Mouse (Mus musculus): Measurements from ENCODE around the gene Ly6g6f. TPM values are rescaled to one million over a fixed set of nuclear protein-coding genes. Genes with fewer than 3 reads are reported as not detected.

Ly6g6f gene
- polyA plus RNA-seq (2012; rRNA removed; ENCODE audit: low replicate concordance): 3.3 and 4.6 TPM in 2 replicates

DNA sequence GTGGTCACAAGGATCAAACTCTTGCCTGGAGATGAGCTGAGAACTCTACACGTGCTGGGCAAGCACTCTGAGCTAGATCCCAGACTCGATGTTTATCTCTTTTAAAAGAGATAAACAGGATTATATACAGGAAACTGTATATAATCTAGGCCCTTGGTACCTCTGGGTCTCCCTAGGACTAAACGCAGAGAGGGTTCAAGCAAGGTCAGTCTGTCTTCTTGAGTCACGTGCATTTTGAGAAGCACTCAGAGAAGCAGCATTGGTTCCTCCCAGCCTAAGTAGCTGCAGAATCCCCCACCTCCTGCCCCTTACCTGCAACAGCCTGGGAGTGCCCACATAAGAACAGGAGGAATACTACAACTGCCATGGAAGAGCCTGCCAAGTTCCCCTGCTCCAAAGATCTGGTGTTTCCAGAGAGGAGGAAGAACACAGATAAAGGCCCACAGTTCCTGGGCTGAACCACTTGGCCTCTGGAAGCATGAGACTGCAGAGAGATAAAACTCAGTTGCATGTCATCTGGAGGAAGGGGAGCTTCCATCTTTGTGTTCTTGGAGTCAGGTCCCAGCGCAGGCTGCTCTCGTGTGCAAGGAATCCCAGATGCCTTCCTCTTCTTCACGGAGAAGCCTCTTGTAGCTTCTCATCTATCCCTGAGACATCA is at the start of gene Ly6g6f:
Gene Ly6g6f, minus strand, starts transcription at position 403 of the 658 bp plus-strand sequence.

DNA sequence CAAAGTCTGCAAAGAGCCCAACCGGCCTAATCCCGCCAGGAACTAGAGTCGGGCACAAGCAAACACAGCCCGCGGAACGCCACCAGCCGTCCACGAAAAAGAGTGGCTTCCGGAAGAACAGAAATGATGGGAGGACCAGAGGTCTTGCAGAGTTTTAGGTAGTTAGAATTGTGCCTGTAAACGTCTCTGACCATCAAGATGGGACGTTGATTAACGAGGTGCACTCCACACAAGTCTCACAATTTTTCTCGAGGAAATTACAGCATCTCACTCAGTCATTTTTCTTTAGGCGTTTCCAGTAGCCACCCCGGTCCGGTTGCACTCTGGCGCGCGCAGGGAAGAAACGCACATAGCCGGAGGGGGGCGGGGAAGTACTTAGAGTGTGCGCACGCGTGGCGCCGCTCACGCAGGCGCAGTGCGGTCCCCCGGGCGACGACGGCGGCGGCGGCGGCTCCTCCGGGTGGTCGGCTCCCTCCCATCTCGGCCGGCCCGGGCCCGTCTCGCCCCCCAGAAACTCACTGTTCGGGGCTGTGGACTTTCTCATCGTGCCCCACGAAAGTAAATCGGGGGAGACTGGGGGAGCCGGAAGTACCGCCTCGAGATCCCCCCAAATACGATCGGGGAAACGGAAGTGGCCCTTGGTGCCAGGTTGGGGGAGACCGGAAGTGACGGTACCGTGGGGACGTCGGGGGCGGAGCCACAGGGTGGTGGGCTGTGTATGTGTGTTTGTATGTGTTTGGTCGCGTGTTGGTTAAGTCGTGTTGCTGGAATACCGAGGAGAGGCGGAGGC is 49.6 kb upstream of the Ly6g6f start, which contains the start of gene Bag6:
Gene Bag6, plus strand, starts transcription at position 378 of the 790 bp plus-strand sequence.

DNA sequence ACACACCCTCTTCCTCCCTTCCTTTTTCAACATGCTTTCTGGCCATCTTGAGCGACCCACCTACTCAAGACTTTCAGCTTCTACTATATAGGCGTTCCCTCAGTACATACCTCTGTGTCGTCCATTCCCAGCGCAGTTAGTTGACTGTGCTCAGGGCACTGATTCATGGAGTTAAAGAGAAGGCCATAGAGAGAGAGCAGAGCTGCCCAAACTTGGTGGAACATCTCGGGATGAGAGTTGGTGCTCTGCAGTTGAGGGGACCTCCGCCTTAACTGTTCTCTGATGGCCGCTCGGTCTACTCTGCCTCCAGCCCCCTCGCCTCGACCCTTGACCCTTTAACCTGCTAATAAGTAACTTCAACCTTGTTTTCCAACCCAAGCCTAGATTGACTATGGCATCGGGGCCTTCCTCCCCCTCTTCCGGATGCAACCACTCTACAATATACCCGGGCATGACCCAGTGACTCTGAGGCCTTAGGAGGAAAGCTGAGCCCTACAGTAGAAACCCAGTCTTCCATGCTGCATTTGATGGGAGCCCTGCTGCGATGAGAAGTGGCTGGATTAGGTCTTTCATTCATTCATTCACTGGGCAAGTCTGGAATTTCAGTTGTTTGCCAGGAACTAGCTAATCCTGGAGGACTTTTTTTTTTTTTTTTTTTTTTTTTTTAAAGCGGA is 46.2 kb upstream of the Ly6g6f start, which contains the start of gene Apom:
Gene Apom, minus strand, starts transcription at position 551 of the 674 bp plus-strand sequence.

DNA sequence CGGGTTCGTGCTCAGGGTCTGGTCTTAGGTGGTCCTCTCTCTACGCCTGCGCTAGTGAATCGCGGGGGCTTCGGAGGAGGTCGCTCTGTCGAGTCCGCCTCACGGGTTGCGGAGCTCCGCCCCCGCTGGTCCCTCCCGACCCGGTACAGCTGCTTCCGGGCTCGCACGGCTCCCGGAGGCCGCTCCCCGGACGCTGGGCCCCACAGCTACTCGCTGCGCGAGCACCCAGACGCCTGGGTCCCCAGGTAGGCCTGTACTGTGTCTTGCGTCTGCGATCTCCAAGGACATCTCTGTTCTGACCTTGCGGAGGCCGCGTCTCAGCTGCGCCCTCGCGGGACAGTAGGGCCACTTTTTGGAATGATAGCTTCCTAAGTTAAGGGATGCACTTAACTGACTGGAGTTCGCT is 40.8 kb upstream of the Ly6g6f start, which contains the start of gene D17H6S53E:
Gene D17H6S53E, plus strand, starts transcription at position 168 of the 406 bp plus-strand sequence.

DNA sequence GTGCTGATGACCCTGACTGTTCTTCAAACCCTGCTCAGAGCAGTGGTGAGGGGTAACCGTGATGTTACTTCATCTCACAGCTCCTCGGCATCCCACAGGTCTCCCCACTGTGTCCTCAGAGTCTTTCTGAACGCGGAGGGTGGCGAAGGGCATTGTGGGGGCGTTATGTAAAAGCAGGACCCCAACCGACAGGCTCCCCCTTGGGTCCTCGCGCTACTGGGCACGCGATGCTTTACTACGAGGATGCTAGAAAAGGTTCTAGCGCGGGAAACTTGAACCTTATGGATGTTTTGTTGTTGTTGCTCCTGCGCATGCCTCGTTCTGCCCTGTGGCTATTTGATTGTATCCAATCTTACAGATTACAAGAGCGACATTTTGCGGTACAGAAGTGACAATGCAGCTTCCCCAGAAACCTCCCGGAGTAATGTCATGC is 36.5 kb upstream of the Ly6g6f start, which contains the start of gene Csnk2b:
Gene Csnk2b, minus strand, starts transcription at position 183 of the 433 bp plus-strand sequence.

DNA sequence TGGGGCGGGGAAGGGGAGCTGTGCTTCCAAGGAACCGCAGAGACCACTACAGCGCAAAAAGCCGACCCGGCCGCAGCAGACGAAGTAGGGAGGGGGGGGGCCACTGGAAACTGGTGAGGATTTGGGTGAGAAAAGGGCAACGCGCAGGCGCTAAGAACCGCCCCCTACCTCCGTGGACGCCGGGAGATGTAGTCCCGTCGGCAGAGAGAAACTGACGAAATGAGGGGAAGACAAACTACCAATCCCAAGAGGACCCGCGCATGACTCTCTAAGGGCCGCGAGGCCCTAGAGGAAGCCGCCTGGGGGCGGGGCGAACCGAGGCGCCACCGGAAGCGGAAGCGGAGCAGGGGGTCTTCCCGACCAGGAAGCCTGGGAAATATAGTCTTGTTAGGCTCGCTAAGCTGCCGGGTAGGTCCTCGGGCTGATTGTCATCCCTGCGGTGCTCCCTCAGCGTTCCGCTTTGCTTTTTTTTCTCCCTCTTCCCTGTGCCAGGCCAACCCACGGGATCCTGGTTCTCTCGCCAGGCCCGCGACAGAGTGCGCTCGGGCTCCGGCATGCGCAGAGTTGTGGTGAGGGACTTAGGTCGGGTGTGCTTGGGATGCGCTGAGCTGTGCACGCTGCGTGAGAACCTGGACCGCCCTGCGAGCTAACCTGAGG is 35.9 kb upstream of the Ly6g6f start, which contains the start of gene Gpank1:
Gene Gpank1, plus strand, starts transcription at position 313 of the 657 bp plus-strand sequence.

DNA sequence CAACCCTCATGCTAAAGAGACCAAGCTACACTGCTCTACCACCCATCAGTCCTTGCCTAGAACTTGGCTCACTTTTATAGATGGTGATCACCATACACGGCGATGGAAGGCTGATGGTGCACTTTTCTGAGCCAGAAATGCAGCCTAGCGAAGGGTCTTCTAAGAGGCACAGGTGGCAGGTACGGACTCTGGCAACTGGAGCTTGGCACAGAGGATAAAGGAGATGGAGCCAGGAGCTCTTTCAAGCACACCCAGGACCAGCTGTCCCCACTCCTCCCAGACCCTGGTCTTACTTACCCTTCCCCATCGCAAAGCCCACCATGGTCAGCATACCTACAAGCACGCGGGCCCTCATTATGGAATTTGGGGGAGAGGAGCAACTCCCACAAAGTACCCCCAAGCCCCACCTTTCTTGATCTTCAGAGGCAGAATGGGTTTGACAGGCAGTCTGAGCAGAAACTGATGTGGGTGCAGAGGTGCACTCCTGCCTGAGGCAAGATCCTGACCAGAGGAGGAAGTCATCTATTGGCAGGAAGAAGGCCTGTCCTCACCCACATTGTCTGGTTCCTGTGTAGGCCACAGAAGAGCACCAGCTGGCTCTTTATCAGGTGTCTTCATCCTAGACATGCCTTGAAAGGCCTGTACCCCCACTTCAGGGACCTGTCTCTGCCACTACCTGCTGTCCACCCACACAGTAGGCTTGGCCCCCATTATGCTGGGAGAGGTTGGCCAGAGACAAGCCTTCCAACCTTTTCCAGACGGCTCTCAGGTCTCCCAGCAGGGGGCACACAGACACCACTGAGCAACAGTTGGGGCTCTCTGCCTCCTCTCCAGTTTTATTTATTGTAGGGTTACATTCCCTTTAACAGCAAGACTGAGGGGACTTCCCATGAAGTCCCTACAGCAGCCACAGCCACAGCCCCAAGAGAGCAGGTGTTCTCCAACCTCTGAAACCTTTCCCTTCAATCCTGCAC is 29.9 kb upstream of the Ly6g6f start, which contains the start of gene Ly6g5b:
Gene Ly6g5b, minus strand, starts transcription at position 383 of the 974 bp plus-strand sequence.

DNA sequence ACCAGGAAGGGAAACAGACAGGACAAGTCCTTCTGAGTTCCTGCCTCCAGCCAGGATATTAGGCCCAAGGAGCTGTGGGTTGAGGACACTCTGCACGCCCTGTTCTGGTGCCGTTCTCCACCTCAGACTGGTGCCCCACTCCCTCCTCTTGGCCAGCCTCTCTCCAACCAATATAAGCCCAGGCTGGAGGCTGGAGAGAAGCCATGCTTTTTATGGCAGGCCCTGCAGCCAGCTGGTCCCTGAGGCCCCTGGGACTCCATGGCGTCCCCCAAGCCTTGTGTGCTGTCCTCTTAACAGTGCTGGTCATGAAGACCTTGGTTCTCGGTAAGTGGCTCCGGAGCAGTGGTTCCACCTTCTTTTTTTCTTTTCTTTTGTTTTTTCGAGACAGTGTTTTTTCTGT is 22.7 kb upstream of the Ly6g6f start, which contains the start of gene Ly6g5c:
Gene Ly6g5c, plus strand, starts transcription at position 183 of the 400 bp plus-strand sequence.

DNA sequence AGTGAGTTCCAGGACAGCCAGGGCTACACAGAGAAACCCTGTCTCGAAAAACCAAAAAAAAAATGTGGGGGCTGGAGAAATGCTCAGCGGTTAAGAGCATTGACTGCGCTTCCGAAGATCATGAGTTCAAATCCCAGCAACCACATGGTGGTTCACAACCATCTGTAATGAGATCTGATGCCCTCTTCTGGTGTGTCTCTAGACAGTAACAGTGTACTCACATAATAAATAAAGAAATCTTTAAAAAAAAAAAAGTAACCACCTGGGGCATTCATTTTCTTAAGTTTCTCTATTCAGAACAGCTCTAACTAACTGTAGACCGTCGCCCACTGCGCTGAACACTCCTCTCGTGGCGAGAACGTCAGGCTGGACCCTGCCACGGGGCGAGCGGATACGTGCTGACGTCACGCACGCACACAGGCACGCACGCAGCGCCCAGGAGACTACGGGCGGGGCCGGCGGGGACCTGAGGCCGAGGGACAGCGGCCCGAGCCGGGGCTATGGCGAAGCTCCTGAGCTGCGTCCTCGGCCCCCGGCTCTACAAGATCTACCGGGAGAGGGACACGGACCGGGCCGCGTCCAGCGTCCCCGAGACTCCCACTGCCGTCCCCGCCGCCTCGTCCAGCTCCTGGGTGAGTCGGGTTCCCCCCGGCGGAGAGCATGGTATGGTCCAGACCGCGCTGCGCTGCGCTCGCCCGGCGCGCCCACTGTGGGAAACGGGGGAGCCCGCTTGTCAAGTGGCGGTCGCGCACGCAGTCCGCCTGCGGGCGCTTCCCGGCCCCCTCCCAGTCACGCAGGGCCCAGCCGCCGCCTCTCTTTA is 3.6 kb upstream of the Ly6g6f start, which contains the start of gene Abhd16a:
Gene Abhd16a, plus strand, starts transcription at position 439 of the 820 bp plus-strand sequence.

DNA sequence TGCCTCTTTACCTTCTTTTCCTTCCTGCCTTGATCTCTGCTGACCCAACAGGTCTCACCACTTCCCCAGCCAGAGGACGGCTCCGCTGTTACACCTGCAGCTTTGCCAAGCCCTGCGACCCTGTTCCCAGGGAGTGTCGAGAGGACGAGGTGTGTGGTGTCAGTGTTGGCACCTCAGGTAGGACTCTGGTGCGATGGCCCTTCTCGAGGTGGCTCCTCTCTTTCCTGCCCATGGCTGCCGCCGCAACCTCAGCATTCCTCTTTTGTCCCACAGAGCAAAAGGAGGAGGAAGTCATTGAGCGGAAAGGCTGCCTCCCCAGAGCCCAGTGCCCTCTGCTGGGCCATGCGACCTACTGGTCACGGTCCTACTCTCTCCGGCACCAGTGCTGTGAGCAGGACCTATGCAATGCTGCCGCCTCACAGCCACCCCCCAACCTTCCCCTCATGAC is 7.6 kb downstream of the Ly6g6f start, which contains the start of gene Ly6g6d:
Gene Ly6g6d, minus strand, starts transcription at position 280 of the 448 bp plus-strand sequence.

DNA sequence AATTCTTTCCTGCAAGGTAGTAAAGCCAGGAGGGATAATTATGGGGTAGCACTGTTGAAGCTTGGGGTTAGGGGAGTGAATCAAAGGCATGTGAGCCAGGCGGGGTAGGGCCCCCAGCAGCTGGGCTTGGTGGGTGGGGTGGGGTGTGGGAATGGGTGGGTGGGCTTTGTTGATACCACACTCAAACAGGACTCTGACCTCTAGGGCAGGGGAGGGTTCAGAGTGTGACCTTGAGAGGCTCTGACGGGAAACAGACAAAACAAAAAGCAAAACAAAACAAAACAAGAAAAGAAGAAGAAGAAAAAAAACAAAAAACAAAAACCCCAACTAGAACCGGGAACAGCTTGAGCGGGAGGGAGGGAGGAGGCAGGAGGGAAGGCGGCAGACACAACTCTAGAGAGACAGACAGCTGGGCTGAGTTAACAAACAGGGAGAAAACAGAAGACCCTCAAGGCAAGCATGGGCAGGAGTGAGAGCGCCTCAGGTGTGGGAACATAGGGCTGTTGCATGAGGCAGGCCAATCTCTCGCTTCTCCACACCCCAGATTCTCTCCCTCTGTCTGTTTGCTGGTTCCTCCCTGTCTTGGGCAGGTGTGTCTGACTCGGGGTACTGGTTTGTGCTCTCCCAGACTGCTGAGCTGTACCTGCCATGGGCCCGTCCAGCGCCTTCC is 8.8 kb downstream of the Ly6g6f start, which contains the start of gene Ly6g6e:
Gene Ly6g6e, plus strand, starts transcription at position 396 of the 670 bp plus-strand sequence.

DNA sequence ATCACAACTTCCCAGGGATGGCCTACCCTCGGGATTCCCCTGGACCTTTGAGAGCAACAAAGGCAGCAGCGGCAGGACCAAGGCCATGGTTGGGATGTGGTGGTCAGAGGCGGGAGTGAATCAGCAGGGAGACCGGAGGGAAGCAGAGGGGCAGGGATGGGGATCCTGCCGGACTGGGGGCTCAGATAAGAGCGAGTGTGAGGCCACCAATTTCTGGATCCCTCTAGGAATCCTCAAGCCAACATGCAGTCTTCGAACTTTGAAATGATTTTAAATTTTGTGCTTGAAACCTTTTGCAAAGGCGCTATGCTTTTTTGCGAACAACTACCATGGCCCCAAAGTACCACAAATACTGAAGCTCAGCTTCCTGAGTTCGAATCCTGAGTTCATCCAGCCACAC is 19.3 kb downstream of the Ly6g6f start, which contains the start of gene Mpig6b:
Gene Mpig6b, minus strand, starts transcription at position 101 of the 400 bp plus-strand sequence.

DNA sequence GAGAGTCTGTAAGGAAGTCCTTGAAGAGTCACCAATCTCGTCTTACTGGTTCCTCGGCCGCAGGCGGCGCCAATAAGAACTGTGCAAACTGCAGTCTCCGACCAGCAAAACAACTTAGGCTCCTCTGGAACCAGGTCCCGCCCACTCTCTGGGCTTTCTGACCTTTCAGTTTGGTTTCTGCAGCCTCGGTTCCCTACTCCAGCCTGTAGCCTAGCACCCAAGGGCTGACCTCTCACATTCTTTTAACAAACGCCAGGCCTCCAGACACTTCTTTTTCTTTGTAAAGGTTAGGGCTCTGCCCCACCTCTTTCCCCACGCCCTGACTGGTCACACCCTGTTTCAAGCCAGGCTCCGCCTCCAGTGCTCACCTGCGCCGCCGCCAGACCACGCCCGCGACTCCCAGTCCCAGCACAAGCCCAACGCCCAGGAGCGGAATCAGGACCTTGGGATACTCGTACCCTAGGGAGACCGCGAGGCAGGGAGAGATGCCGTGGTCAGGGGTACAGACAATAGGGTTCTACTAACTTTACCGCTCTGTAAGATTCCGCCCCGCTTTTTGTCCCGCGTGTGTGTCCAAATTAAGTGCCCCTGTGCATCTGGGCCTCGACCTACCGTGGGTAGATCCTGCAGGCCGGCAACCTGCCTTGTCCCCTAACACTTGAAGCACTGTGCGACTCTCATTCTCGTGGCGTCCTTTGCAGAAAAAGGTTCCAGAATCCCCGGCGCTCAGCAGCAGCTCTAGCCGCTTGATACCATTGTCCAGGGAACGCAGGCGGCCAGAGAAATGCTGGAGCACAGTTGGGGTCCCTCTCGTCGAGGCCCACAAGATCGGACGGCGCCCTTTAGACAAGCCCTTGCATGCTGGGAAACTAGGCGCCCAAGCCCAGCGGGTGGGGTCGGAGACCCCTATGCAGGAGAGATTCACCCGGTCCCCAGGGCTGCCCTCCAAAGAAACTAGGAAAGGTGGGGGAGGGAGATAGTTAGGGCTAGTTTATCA is 20.2 kb downstream of the Ly6g6f start, which contains the start of gene Ly6g6c:
Gene Ly6g6c, plus strand, starts transcription at position 438 of the 997 bp plus-strand sequence.

DNA sequence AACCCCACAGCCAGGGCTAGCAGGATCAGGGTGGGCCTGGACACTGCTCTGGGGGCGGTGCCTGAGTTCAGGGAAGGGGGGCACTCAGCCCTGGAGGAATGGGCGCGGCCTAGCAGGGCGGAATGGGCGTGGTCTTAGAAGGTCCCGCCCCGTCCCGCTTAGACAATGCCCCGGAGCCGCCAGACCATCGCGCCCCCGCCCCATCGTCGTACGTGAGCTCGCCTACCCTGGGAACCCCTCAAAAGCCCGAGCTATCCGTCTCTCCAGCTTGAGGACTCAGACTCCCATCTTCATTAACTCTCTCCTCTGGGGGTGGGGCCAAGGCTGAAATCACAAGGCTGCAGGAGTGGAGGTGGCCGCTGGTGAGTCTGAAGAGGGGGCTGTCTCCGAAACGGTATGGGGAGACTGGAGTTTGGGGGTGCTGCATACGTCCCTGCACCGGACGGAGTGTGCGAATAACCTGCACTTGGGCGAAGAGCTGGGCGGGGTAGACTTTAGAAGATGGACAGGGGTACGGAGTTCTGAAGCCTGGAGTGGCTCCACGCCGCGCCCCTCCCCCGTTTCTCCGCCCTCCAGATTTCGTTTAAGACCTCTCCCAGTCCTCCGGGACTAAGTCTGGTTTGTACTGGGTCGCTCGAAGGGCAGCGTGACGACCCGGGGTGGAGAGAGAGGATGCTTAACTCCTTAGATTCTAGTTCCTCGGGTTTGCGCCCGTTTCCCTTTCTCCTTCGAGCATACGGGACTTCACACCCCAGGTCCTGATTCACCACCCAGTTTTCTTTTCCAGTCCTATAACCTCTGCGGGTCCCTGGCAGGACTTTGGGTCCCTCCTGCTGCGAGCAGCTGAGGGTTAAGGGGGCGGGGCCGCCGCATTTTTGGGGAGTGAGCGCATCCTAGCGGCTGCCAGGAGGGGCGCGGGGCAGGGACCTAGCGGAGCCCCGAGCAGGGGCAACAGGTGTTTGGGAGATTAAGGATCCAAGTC is 26.2 kb downstream of the Ly6g6f start, which contains the start of gene Ddah2:
Gene Ddah2, plus strand, starts transcription at position 125 of the 982 bp plus-strand sequence.

DNA sequence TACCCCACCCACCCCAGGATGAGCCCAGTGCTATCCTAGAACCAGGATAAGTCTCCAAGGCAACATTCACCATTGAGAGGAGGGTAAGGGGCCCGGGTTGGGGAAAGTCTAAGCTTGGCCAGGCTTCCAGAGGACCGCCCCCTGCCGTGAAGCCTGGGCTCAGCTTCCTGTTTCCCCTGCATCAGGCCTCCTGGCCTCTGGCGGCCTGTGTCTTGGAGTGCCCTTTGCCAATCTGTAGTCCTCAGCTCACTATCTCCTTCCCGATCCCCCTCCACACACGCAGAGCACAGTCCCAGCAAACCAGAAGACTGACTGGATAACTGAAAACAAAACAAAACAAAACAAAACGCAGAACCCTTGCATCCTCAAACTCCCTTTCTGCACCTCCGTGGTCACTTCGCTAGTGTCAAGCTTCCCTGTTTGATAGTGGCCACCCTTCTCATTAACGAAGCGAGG is 35.8 kb downstream of the Ly6g6f start, which contains the start of gene Clic1:
Gene Clic1, plus strand, starts transcription at position 406 of the 456 bp plus-strand sequence.

